Mouse (Mus musculus) bone marrow, adult 2 months (tissue): ENCODE results near the gene Tmem203. TPM values are rescaled to one million over a fixed set of nuclear protein-coding genes. Genes with fewer than 3 reads are reported as not detected.

Experiments used
- H3K27ac ChIP-seq: fragments of 200-500 bp; 2 replicates; pipeline ENCODE4 v1.5.1; 2012; ENCODE audit warnings: low read depth, mild to moderate bottlenecking, control low read depth, inconsistent platforms, low read length; ENCODE audit not compliant: control insufficient read depth, poor library complexity, insufficient read depth
- H3K4me1 ChIP-seq: fragments of 200-500 bp; 2 replicates; pipeline ENCODE4 v1.6.1; 2011; ENCODE audit warnings: low read length; ENCODE audit not compliant: control insufficient read depth, insufficient read depth
- H3K4me3 ChIP-seq: fragments of 200-500 bp; replicated peaks from 2 replicates; pipeline ENCODE3; 2011; ENCODE audit warnings: mild to moderate bottlenecking, low read depth, low read length, control low read depth; ENCODE audit not compliant: control insufficient read depth
- CTCF ChIP-seq: fragments of 200-500 bp; IDR thresholded peaks from 2 replicates; pipeline ENCODE4 v1.5.1; 2011; ENCODE audit warnings: low read length, control low read depth; ENCODE audit not compliant: control insufficient read depth, insufficient read depth
- POLR2A ChIP-seq: fragments of 200-500 bp; IDR thresholded peaks from 2 replicates; pipeline ENCODE4 v1.6.1; 2011; ENCODE audit warnings: low read depth, mild to moderate bottlenecking, control low read depth, low read length, borderline replicate concordance; ENCODE audit not compliant: control insufficient read depth
- WGBS: fragments of 180-500 bp; shearing (Covaris S2); methylation state at CpG from one replicate; pipeline ENCODE4 v1.1.7; 2018; 5-methylcytosine and 5-hydroxymethylcytosine counted together
- polyA plus RNA-seq: library from polyadenylated mRNA; stranded (reverse); fragments of >200 nt; gene quantifications from 2 replicates; pipeline ENCODE4 v1.2.4, GENCODE M21; 2011; ENCODE audit warnings: low replicate concordance; ENCODE audit not compliant: missing spikeins, insufficient read depth, insufficient read length

Gene Tmem203
- polyA plus RNA-seq, 1 experiment, result 15.6 TPM

DNA sequence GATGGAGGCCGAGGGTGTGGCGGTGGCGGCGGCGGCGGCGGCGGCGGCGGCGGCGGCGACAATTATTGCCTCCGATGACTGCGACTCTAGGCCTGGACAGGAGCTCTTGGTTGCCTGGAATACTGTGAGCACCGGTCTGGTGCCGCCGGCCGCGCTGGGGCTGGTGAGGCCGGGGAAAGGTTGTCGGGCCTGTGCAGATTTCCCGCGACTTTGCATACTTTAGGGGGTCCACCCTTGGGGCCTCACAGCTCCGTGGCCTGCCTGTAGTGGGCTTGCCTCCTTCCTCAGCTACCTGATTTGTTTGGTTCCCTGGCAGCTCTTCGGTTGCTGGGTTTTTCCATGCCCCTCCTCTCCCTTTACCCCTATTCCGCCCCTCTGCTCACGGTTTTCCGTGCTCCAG, 17.3 kb downstream of the Tmem203 start:
- under 1% methylated on average over 29 of the region's 29 CpGs for WGBS
- peak overlapping the region; percentile 14 for H3K27ac ChIP-seq
- peak overlapping the region; percentile 93 for H3K4me3 ChIP-seq
- H3K4me1 ChIP-seq, result peaks cover 5% of the 10 kb centered on the region
- no peak for TF ChIP-seq POLR2A
- no peak for TF ChIP-seq CTCF

DNA sequence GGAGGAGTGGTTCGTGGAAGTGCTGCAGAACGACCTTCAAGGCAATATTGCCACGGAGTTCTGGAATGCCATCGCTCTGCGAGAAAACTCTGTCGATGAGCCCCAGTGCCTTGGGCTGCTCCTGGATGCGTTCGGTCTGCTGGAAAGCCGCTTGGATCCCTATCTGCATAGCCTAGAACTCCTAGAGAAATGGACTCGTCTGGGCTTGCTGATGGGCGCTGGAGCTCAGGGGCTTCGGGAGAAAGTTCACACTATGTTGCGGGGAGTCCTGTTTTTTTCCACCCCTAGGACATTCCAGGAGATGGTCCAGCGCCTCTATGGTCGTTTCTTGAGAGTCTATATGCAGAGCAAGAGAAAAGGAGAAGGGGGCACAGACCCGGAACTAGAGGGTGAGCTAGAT, 17.8 kb downstream of the Tmem203 start:
- Histone ChIP-seq H3K4me1 (peaks cover 5% of the 10 kb centered on the region), H3K4me3 (peak overlapping the region; percentile 93), H3K27ac (no peak overlapping the region)
- TF ChIP-seq CTCF, result no peak
- TF ChIP-seq POLR2A, result no peak
- 36% methylated on average over 16 of the region's 16 CpGs for WGBS

DNA sequence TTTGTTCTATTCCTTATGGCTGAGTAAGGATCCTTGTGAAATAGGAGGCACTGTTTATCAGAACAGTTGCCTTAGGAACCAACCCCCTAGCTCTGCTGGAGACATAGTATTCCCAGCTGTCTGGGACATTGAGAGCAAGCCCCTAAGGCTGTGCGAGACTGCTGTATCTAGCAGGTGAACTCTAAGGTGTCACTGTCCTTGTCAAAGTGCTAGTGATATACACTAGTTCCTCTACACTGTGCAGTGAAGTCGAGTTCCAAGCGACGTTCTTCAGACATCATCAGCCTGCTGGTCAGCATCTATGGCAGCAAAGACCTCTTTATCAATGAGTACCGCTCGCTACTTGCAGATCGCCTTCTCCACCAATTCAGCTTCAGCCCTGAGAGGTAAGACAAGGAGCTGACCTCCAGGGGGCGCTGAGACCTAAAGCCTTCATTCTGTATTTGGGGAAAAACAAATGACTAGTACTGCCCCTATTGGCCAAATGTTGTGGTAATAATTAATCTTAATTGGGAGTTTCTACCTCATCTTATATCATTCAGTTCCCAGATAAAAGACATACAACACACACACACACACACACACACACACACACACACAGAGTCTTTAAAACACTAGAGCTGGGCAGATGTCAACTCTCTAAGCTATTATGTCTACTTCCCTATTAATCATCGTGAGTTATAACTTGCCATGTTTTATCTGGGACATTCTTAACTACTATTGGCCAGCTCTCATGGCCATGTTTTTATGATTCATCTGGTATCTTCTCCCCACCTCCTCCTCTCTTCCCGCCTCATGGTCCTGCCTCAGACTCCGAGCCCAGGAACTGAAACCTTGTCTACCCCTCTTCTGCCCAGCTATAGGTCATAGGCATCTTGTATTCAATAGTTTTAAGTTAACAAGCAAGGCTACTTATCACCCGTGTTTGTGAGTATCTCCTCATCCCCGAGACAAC, 24.0 kb downstream of the Tmem203 start:
- no peaks in the 10 kb centered on the region for H3K4me1 ChIP-seq
- 64% methylated on average over 13 of the region's 13 CpGs for WGBS
- no peak overlapping the region for H3K4me3 ChIP-seq
- no peak overlapping the region for H3K27ac ChIP-seq
- no peak for TF ChIP-seq POLR2A
- TF ChIP-seq CTCF, result peak; percentile 77

DNA sequence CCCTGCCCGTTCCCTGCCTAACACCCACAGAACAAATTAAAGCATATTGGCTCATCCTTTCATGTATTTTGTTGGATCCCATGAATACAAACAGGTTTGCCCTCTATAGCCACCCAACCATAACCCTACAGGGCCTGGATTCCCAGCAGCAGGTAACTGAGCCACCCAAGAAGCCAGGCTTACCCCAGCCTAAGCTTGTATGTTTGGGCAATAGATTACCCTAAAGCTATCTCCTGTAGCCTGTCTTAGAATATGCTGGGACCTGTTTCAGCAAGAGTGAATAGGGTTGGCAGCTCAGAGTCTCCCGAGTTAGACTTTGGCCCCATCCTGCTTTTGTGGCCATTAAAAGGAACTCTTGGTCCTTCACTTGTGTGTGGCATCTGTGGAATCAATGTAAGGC, 30.3 kb downstream of the Tmem203 start:
- no peak overlapping the region for H3K27ac ChIP-seq
- no peaks in the 10 kb centered on the region for H3K4me1 ChIP-seq
- 90% methylated on average over 2 of the region's 2 CpGs for WGBS
- TF ChIP-seq POLR2A, result no peak
- TF ChIP-seq CTCF, result no peak
- H3K4me3 ChIP-seq, result no peak overlapping the region

DNA sequence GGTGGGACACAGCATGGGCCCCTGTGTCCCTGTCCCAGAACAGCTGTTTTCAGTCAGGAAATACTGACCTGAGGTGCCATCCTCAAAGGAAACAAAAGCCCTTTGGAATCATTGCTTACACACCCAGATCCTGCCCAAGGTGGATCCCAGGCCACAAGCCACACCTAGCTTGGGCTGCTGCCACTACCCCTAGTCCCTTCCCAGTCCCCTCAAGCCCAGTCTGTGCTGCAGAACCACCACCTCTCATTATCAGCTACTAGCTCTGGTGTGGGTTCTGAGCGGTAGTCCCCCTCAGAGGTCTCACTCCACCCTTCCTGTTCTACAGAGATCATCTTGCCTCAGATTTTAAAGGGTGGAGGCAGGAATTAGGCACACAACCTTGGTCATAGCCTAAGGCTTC, 31.1 kb downstream of the Tmem203 start:
- Histone ChIP-seq H3K4me1 (no peaks in the 10 kb centered on the region), H3K4me3 (no peak overlapping the region), H3K27ac (no peak overlapping the region)
- no peak for TF ChIP-seq POLR2A
- no peak for TF ChIP-seq CTCF
- 69% methylated on average over 1 of the region's 1 CpGs for WGBS

DNA sequence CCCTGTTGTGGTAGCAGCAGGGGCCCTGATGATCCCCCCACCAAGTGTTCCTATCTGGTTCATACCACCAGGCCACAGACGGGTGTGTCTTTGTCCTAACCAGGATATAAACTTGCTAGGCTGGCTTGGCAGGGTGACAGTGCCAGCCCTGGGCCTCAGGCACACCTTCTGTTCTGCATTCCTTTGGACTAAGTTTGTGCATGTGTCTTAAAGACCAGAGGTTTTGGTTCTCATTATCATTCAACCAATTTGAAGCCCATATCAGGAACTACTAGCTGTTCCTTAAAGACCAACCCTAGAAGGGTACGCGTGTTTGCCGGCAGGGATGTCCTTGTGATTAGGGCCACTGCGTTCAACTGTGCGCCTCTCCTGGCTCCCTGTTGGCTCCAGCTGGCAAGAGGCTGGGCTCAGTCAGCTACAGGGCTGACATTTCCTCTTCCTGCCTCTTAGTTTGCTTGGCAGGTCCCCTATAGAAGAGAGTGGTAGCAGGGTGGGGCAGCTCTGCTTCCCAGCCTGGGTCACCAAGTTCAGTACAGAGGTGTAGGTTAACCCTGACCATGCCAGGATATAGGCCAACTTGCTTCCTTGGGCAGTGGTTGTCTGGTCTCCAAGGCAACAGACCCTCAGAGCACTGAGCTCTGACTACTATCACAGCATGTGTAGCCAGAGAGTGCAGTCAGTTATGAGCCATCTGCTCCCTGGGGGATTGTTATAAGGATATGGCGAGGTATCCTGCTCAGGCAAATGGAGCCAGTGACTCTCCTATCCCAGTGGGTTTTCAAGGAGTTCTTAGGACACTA, 31.8 kb downstream of the Tmem203 start:
- H3K4me1 ChIP-seq, result no peaks in the 10 kb centered on the region
- no peak for TF ChIP-seq POLR2A
- no peak for TF ChIP-seq CTCF
- 38% methylated on average over 7 of the region's 7 CpGs for WGBS

DNA sequence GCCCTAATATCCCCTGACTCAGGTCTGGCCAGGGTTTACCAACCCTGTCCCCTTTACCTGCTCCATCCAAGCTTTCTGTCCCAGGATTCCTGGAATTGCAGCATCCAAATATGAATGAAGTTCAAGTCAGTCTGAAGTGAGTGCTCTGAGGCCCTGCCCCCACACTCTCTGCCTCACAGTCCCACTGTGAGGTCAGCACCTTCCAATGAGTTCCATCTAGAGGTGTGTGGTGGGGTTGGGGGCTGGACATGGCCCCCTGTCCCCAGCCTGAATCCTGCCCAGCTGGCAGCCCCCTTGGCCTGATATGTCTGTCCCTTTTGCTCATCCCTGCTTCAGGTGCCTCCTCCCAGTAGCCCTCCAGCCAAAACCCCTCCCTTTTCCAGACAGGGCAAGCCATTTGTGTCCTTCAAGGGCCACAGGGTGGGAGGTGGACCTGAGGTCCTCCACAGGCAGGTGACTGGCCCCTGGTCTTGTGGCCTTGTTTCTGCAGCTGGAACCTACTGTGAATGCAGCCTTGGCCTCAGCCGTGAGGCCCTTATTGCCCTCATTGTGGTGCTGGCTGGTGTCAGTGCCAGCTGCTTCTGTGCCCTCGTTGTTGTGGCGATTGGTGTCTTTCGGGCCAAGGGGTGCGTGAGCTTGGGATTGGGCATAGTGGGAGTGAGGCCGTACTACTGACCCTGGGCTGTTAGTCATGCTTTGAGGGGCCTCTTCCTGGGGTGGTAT, 32.8 kb downstream of the Tmem203 start, which contains the start of gene Tmem210:
Gene Tmem210, plus strand, starts transcription at position 219 of the 723 bp plus-strand sequence.
- Histone ChIP-seq H3K4me3 (no peak within 1 kb of the TSS), H3K27ac (no peak within 1 kb of the TSS), H3K4me1 (no peaks in the 10 kb centered on the region)
- TF ChIP-seq POLR2A (no peak), CTCF (no peak)
- WGBS, result 85% methylated on average over 6 of the region's 6 CpGs

More for the DNA sequence above, 31.8 kb downstream of the Tmem203 start:
- H3K27ac ChIP-seq, result no peak overlapping the region
- no peak overlapping the region for H3K4me3 ChIP-seq

DNA sequence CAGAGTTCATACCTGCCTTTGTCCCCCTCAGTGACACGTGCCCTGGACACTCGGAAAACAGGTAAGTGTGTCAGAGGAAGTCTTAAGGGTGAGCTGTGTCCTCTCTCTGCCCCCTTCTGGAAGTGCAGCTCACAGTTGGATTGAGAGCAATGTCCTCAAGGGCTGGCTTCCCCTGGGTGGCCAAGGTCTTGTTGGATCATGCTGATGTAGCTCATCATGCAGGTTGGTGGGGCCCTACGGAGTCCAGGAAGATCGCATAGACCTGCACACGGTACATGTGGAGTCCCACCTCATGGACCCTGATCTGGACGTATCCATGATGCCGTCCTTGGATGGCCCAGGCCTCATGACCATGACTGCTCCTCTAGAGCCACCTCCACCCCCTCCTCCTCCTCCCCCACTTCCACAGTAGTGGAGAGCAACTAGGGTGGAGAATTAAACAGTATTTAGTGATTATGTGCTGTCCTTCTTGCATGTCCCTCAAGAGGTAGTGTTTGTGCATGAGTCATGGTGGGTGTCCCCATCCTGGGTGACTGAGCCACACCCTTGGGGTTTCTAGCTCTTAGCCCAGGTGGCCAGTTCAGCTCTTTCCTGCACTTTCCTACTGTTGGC, 33.6 kb downstream of the Tmem203 start:
- WGBS, result 85% methylated on average over 7 of the region's 7 CpGs
- no peak overlapping the region for H3K27ac ChIP-seq
- no peak for TF ChIP-seq CTCF
- TF ChIP-seq POLR2A, result no peak
- H3K4me3 ChIP-seq, result no peak overlapping the region
- H3K4me1 ChIP-seq, result no peaks in the 10 kb centered on the region
